Mouse (Mus musculus) limb, embryonic 15.5 days (tissue): ENCODE data around the gene Rbp4. TPM values are rescaled to one million over a fixed set of nuclear protein-coding genes. Genes with fewer than 3 reads are reported as not detected.

ENCODE experiments used
- ATAC-seq: fragments of 200-750 bp; cut with Nextera tagmentation; 2 replicates; pipeline ENCODE4 v1.8.0; 2017; ENCODE audit warnings: low read depth, moderate TSS enrichment; ENCODE audit not compliant: insufficient number of reproducible peaks, low FRiP score, low TSS enrichment
- H3K27ac ChIP-seq: fragments of 300-500 bp; sonication (generic); 2 replicates; pipeline ENCODE4 v1.5.1; 2015; ENCODE audit warnings: moderate library complexity, mild to moderate bottlenecking, inconsistent platforms
- H3K27me3 ChIP-seq: fragments of 300-500 bp; sonication (generic); 2 replicates; pipeline ENCODE4 v1.6.1; 2015; ENCODE audit warnings: inconsistent platforms
- H3K36me3 ChIP-seq: fragments of 300-500 bp; sonication (generic); 2 replicates; pipeline ENCODE4 v1.6.1; 2015; ENCODE audit warnings: inconsistent platforms
- H3K4me1 ChIP-seq: fragments of 300-500 bp; sonication (generic); 2 replicates; pipeline ENCODE4 v1.6.1; 2015; ENCODE audit warnings: inconsistent platforms
- H3K4me2 ChIP-seq: fragments of 300-500 bp; sonication (generic); 2 replicates; pipeline ENCODE4 v1.6.1; 2015; ENCODE audit warnings: mild to moderate bottlenecking, inconsistent platforms
- H3K4me3 ChIP-seq: fragments of 300-500 bp; sonication (generic); 2 replicates; pipeline ENCODE4 v1.5.1; 2015; ENCODE audit warnings: mild to moderate bottlenecking, inconsistent platforms
- H3K9ac ChIP-seq: fragments of 300-500 bp; sonication (generic); 2 replicates; pipeline ENCODE4 v1.6.1; 2015; ENCODE audit warnings: inconsistent platforms
- H3K9me3 ChIP-seq: fragments of 300-500 bp; sonication (generic); 2 replicates; pipeline ENCODE4 v1.6.1; 2016; ENCODE audit warnings: inconsistent platforms
- WGBS: fragments of 180-500 bp; shearing (Covaris S2); methylation state at CpG from one replicate; pipeline ENCODE4 v1.1.7; 2015; 5-methylcytosine and 5-hydroxymethylcytosine counted together
- polyA plus RNA-seq: library from polyadenylated mRNA; unstranded; fragments of >200 nt; fragmentation: Nextera tagmentation; extraction: Ambion mirVana; gene quantifications from 2 replicates; pipeline ENCODE4 v1.2.1, GENCODE M21; 2015

The Rbp4 gene
- polyA plus RNA-seq, 1 experiment from 2014 or later, result 22.4 TPM

- H3K9ac ChIP-seq, result no peak overlapping the region
- H3K4me2 ChIP-seq, result no peak overlapping the region
- H3K36me3 ChIP-seq, result no peaks in the 10 kb centered on the region
- WGBS, result 82% methylated on average over 4 of the region's 4 CpGs
- no peaks in the 10 kb centered on the region for H3K9me3 ChIP-seq
- peaks cover 5% of the 10 kb centered on the region; the same call in 1 of the 2 replicates for H3K4me1 ChIP-seq
- ATAC-seq, result no peak
- H3K27me3 ChIP-seq, result no peaks in the 10 kb centered on the region
- no peak overlapping the region for H3K4me3 ChIP-seq
- no peak overlapping the region for H3K27ac ChIP-seq
Measured at GRCm38 (mm10) chr19:38085841-38086240, 39.2 kb downstream of the Rbp4 start.

- no peak for ATAC-seq
- H3K4me1 ChIP-seq, result peaks cover 5% of the 10 kb centered on the region; the same call in 1 of the 2 replicates
- H3K4me2 ChIP-seq, result no peak overlapping the region
- H3K27me3 ChIP-seq, result no peaks in the 10 kb centered on the region
- no peak overlapping the region for H3K27ac ChIP-seq
- no peak overlapping the region for H3K4me3 ChIP-seq
- no peaks in the 10 kb centered on the region for H3K36me3 ChIP-seq
- H3K9me3 ChIP-seq, result no peaks in the 10 kb centered on the region
- WGBS, result 45% methylated on average over 5 of the region's 5 CpGs
- no peak overlapping the region for H3K9ac ChIP-seq
Measured at GRCm38 (mm10) chr19:38082931-38083525, 42.1 kb downstream of the Rbp4 start.

- no peaks in the 10 kb centered on the region for H3K27me3 ChIP-seq
- H3K27ac ChIP-seq, result no peak overlapping the region
- no peaks in the 10 kb centered on the region for H3K9me3 ChIP-seq
- WGBS, result 71% methylated on average over 3 of the region's 3 CpGs
- no peak overlapping the region for H3K4me2 ChIP-seq
- no peak overlapping the region for H3K9ac ChIP-seq
- no peak overlapping the region for H3K4me3 ChIP-seq
- no peaks in the 10 kb centered on the region for H3K4me1 ChIP-seq
- no peaks in the 10 kb centered on the region for H3K36me3 ChIP-seq
- no peak for ATAC-seq
Measured at GRCm38 (mm10) chr19:38081361-38081760, 43.7 kb downstream of the Rbp4 start.

GRCm38 (mm10) chr19:38077851-38078540 lies 47.1 kb downstream of the Rbp4 start:
- Histone ChIP-seq H3K27ac (no peak overlapping the region), H3K9ac (no peak overlapping the region), H3K4me1 (no peaks in the 10 kb centered on the region), H3K4me2 (no peak overlapping the region), H3K9me3 (no peaks in the 10 kb centered on the region), H3K27me3 (no peaks in the 10 kb centered on the region), H3K36me3 (peaks cover 8% of the 10 kb centered on the region), H3K4me3 (no peak overlapping the region)
- no peak for ATAC-seq
- WGBS, result 57% methylated on average over 3 of the region's 3 CpGs

- Histone ChIP-seq H3K9ac (no peak overlapping the region), H3K9me3 (no peaks in the 10 kb centered on the region), H3K4me3 (no peak overlapping the region), H3K27ac (no peak overlapping the region), H3K4me1 (no peaks in the 10 kb centered on the region), H3K27me3 (no peaks in the 10 kb centered on the region), H3K36me3 (peaks cover 24% of the 10 kb centered on the region), H3K4me2 (no peak overlapping the region)
- no peak for ATAC-seq
- 75% methylated on average over 2 of the region's 2 CpGs for WGBS
Measured at GRCm38 (mm10) chr19:38076251-38076650, 48.8 kb downstream of the Rbp4 start.

GRCm38 (mm10) chr19:38075051-38075450 lies 50.0 kb downstream of the Rbp4 start:
- 85% methylated on average over 11 of the region's 11 CpGs for WGBS
- no peak overlapping the region for H3K9ac ChIP-seq
- H3K9me3 ChIP-seq, result no peaks in the 10 kb centered on the region
- H3K36me3 ChIP-seq, result peaks cover 36% of the 10 kb centered on the region
- no peak for ATAC-seq
- no peaks in the 10 kb centered on the region for H3K27me3 ChIP-seq
- no peak overlapping the region for H3K4me2 ChIP-seq
- H3K4me3 ChIP-seq, result no peak overlapping the region
- no peak overlapping the region for H3K27ac ChIP-seq
- no peaks in the 10 kb centered on the region for H3K4me1 ChIP-seq

GRCm38 (mm10) chr19:38073226-38073625 lies 51.9 kb downstream of the Rbp4 start:
- H3K9ac ChIP-seq, result no peak overlapping the region
- no peak overlapping the region for H3K27ac ChIP-seq
- no peak overlapping the region for H3K4me3 ChIP-seq
- H3K27me3 ChIP-seq, result no peaks in the 10 kb centered on the region
- WGBS, result 91% methylated on average over 5 of the region's 5 CpGs
- no peaks in the 10 kb centered on the region for H3K9me3 ChIP-seq
- no peaks in the 10 kb centered on the region for H3K4me1 ChIP-seq
- no peak overlapping the region for H3K4me2 ChIP-seq
- H3K36me3 ChIP-seq, result peaks cover 39% of the 10 kb centered on the region
- no peak for ATAC-seq

Other genes with a start within 250 kb of the Rbp4 start
- gene Myof, start 81.7 kb downstream of the Rbp4 start, polyA plus RNA-seq, result 11.9 and 14.1 TPM in 2 replicates
- gene Cep55, start 70.3 kb downstream of the Rbp4 start, polyA plus RNA-seq, result 18.4 and 19.9 TPM in 2 replicates
- gene Ffar4, start 28.2 kb downstream of the Rbp4 start, polyA plus RNA-seq, result 0.41 and 0.57 TPM in 2 replicates
- not detected in 2 replicates for gene Pde6c, start 7.5 kb upstream of the Rbp4 start, polyA plus RNA-seq
- gene Fra10ac1, start 98.9 kb upstream of the Rbp4 start, polyA plus RNA-seq, result 31.9 and 34.2 TPM in 2 replicates
- gene Lgi1, start 139.3 kb upstream of the Rbp4 start, polyA plus RNA-seq, result 1.6 and 3.1 TPM in 2 replicates